Mouse (Mus musculus) kidney, adult 2 months (tissue): ENCODE data around the gene Gsx1.

Experiments
- CTCF ChIP-seq: fragments of 200-500 bp; conservative IDR thresholded peaks from 2 replicates; pipeline ENCODE4 v1.5.1; 2011; ENCODE audit warnings: low read depth, mild to moderate bottlenecking, control low read depth, low read length, moderate library complexity, mixed read lengths; ENCODE audit not compliant: insufficient read depth, insufficient read length
- POLR2A ChIP-seq: fragments of 200-500 bp; IDR thresholded peaks from one replicate; pipeline ENCODE4 v1.6.1; 2011; ENCODE audit warnings: low read depth, low read length, control low read depth

DNA sequence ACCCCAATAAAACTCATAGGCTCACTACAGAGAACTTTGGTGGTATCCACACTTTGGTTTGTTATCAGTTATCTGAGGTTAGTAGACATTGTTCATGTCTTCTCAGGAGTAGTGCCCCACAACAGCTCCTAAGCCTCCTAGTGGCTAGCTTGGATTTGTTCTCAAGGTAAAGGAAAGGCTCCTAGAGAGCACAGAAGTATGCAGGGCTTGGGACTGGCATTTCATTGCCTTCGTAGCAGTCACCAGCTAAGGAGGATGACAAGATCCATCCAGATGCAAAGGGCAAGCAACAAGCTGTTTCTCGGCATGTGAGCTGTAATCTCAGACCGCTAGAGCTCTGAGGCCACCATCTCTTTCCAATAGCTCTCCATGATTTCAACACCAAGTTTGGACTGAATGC, 14.4 kb upstream of the Gsx1 start:
- no peak for TF ChIP-seq POLR2A
- TF ChIP-seq CTCF: no peak
